20 mouse cellular contexts compared by ENCODE assay signal in the genomic region with DNA sequence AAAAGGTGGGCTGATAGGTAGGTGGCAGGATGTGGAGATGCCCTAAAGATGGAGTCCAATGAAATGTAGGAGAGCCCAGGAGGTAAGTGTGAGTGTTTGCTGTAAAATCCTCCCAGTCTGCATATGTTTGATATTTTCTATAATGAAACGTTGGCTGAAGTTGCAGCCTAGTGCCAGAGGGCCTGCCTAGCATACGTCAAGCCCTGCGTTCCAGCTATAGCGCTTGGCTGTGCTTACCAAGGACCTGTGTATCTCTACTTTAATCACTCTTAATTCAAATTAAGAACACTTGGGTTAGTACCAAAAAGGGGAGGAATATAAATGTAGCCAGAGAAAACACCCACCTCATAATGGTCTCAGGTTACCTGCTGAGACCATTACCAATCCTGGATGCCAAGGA. TPM values are rescaled to one million over a fixed set of nuclear protein-coding genes. Genes with fewer than 3 reads are reported as not detected.
"Had no signal": no experiment of that assay in that cellular context is flagged by ENCODE, and none has a peak within 500 bp of the region (broad histone marks: within the 10 kb centered on the region; RNA-seq: fewer than 3 reads in every experiment).

No protein-coding gene starts in this region.

- ATAC-seq: liver, postnatal 0 days; lung, postnatal 0 days; midbrain, embryonic 15.5 days had no signal

- H3K4me2 ChIP-seq: limb, embryonic 13.5 days; lung, embryonic 14.5 days; midbrain, embryonic 12.5 days; midbrain, embryonic 15.5 days; neural tube, embryonic 12.5 days; neural tube, embryonic 15.5 days had no signal

- H3K27ac ChIP-seq: kidney, postnatal 0 days; layer of hippocampus, adult 2 months; liver, embryonic 14.5 days; macrophage; midbrain, embryonic 12.5 days; midbrain, embryonic 15.5 days; neural tube, embryonic 12.5 days; neural tube, embryonic 15.5 days; stomach, postnatal 0 days had no signal

- H3K36me3 ChIP-seq: limb, embryonic 13.5 days; midbrain, embryonic 12.5 days; midbrain, embryonic 15.5 days; neural tube, embryonic 12.5 days; neural tube, embryonic 15.5 days had no signal

- H3K9me3 ChIP-seq: midbrain, embryonic 15.5 days; neural tube, embryonic 12.5 days; neural tube, embryonic 15.5 days had no signal

- H3K4me3 ChIP-seq: layer of hippocampus, adult 2 months; limb, embryonic 13.5 days; midbrain, embryonic 12.5 days; midbrain, embryonic 15.5 days; neural tube, embryonic 12.5 days; neural tube, embryonic 15.5 days had no signal

- H3K4me1 ChIP-seq: midbrain, embryonic 15.5 days had no signal

- DNase-seq: kidney, adult 18-20 months; kidney, adult 9 months; kidney, postnatal 25 days; layer of hippocampus, adult 9-11 months; liver, postnatal 0 days; lung, embryonic 14.5 days; thymus, adult 2 months; thymus, postnatal 25 days had no signal

- H3K27me3 ChIP-seq: limb, embryonic 13.5 days; midbrain, embryonic 12.5 days; midbrain, embryonic 15.5 days; neural tube, embryonic 12.5 days; neural tube, embryonic 15.5 days had no signal

- H3K9ac ChIP-seq: limb, embryonic 13.5 days; liver, embryonic 14.5 days; liver, postnatal 0 days; lung, embryonic 14.5 days; midbrain, embryonic 12.5 days; midbrain, embryonic 15.5 days; neural tube, embryonic 12.5 days; neural tube, embryonic 15.5 days had no signal

RNA-seq across cellular contexts. Expression of a gene that starts 52.2 kb away (rescaled TPM):
- polyA plus RNA-seq: kidney, postnatal 0 days; liver, adult 2 months; lung, embryonic 14.5 days; lung, postnatal 0 days; macrophage had no signal
